Mouse (Mus musculus) lung, embryonic 14.5 days (tissue): ENCODE results near the gene Rpl3l. TPM values are rescaled to one million over a fixed set of nuclear protein-coding genes. Genes with fewer than 3 reads are reported as not detected.
"Not testable (repeated sequence)": the region's sequence is repeated elsewhere in the genome, so short reads cannot be mapped to it uniquely, and the experiment has no call there.

ENCODE experiments used
- ATAC-seq: fragments of 200-750 bp; cut with Nextera tagmentation; 2 replicates; pipeline ENCODE4 v1.8.0; 2017; ENCODE audit warnings: mild to moderate bottlenecking, moderate TSS enrichment, moderate library complexity; ENCODE audit not compliant: insufficient read depth
- DNase-seq: peaks from one replicate; pipeline ENCODE4 v3.0.0-alpha.2; 2015
- H3K27ac ChIP-seq: fragments of 300-500 bp; sonication (generic); 2 replicates; pipeline ENCODE4 v1.5.1; 2014; ENCODE audit warnings: low read depth, mild to moderate bottlenecking, moderate library complexity
- H3K27me3 ChIP-seq: fragments of 300-500 bp; sonication (generic); 2 replicates; pipeline ENCODE4 v1.6.1; 2014; ENCODE audit warnings: low read length, control low read depth; ENCODE audit not compliant: insufficient read depth
- H3K36me3 ChIP-seq: fragments of 300-500 bp; sonication (generic); 2 replicates; pipeline ENCODE4 v1.6.1; 2014; ENCODE audit warnings: control low read depth; ENCODE audit not compliant: insufficient read depth
- H3K4me1 ChIP-seq: fragments of 300-500 bp; sonication (generic); 2 replicates; pipeline ENCODE4 v1.6.1; 2014; ENCODE audit warnings: antibody characterized with exemption, control low read depth; ENCODE audit not compliant: insufficient read depth
- H3K4me2 ChIP-seq: fragments of 300-500 bp; sonication (generic); 2 replicates; pipeline ENCODE4 v1.6.1; 2014; ENCODE audit warnings: mild to moderate bottlenecking
- H3K4me3 ChIP-seq: fragments of 300-500 bp; sonication (generic); 2 replicates; pipeline ENCODE4 v1.5.1; 2014; ENCODE audit warnings: low read depth, low read length
- H3K9ac ChIP-seq: fragments of 300-500 bp; sonication (generic); 2 replicates; pipeline ENCODE4 v1.6.1; 2014
- H3K9me3 ChIP-seq: fragments of 300-500 bp; sonication (generic); 2 replicates; pipeline ENCODE4 v1.6.1; 2016; ENCODE audit warnings: low read depth, low read length, control low read depth
- CTCF ChIP-seq: IDR thresholded peaks from 2 replicates; pipeline ENCODE4 v1.5.1; 2016; ENCODE audit warnings: antibody characterized with exemption, low read depth
- WGBS: fragments of 180-500 bp; shearing (Covaris S2); extraction: QIAGEN DNeasy Blood & Tissue Kit; methylation state at CpG from one replicate; pipeline ENCODE4 v1.1.7; 2014; 5-methylcytosine and 5-hydroxymethylcytosine counted together
- polyA plus RNA-seq: library from polyadenylated mRNA; unstranded; fragments of >200 nt; fragmentation: Nextera tagmentation; extraction: Ambion mirVana; gene quantifications from 2 replicates; pipeline ENCODE4 v1.2.1, GENCODE M21; 2014

Gene Rpl3l
- polyA plus RNA-seq, 1 experiment from 2014 or later, result not detected

GRCm38 (mm10) chr17:24718938-24719337, 8.7 kb upstream of the Rpl3l start:
- H3K4me1 ChIP-seq, DNase-seq, H3K9me3 ChIP-seq, ATAC-seq, H3K27me3 ChIP-seq, H3K27ac ChIP-seq: not testable (repeated sequence)
- Histone ChIP-seq H3K4me2 (peak overlapping the region; percentile 66), H3K9ac (peak overlapping the region; percentile 95), H3K36me3 (peaks cover 47% of the 10 kb centered on the region), H3K4me3 (peak overlapping the region; percentile 90)
- peak; percentile 30; the same call in 1 of the 2 replicates for TF ChIP-seq CTCF
- WGBS, result 58% methylated on average over 5 of the region's 5 CpGs

- WGBS, result 0% methylated on average over 61 of the region's 61 CpGs
- H3K36me3 ChIP-seq, result peaks cover 47% of the 10 kb centered on the region
- ATAC-seq, result peak; percentile 97
These were observed 8.0 kb upstream of the Rpl3l start for GRCm38 (mm10) chr17:24719494-24720222.

GRCm38 (mm10) chr17:24720616-24721015, 7.0 kb upstream of the Rpl3l start:
- Histone ChIP-seq H3K27ac (peak overlapping the region; percentile 50; the same call in 1 of the 2 replicates), H3K4me2 (peak overlapping the region; percentile 86), H3K4me3 (peak overlapping the region; percentile 90), H3K9ac (peak overlapping the region; percentile 87), H3K36me3 (peaks cover 43% of the 10 kb centered on the region)
- WGBS, result under 1% methylated on average over 10 of the region's 11 CpGs
- not testable (repeated sequence) for H3K4me1 ChIP-seq, H3K27me3 ChIP-seq, H3K9me3 ChIP-seq, ATAC-seq
- peak; percentile 15 for DNase-seq

More at GRCm38 (mm10) chr17:24719494-24720222, 8.0 kb upstream of the Rpl3l start:
- Histone ChIP-seq H3K4me2 (peak overlapping the region; percentile 86), H3K27ac (peak overlapping the region; percentile 91), H3K4me3 (peak overlapping the region; percentile 90), H3K27me3 (no peaks in the 10 kb centered on the region), H3K4me1 (0 out of 2 replicates have a peak, but pooled peaks cover 9% of the 10 kb centered on the region), H3K9me3 (no peaks in the 10 kb centered on the region), H3K9ac (peak overlapping the region; percentile 95)
- DNase-seq, result peak; percentile 99
- no peak for TF ChIP-seq CTCF

- not testable (repeated sequence) for H3K4me1 ChIP-seq, ATAC-seq, H3K27me3 ChIP-seq, H3K9me3 ChIP-seq, DNase-seq, H3K27ac ChIP-seq
- H3K4me3 ChIP-seq, result peak overlapping the region; percentile 90
- H3K9ac ChIP-seq, result peak overlapping the region; percentile 87
- peak overlapping the region; percentile 86 for H3K4me2 ChIP-seq
- peaks cover 34% of the 10 kb centered on the region for H3K36me3 ChIP-seq
- WGBS, result 39% methylated on average over 7 of the region's 7 CpGs
These were observed 6.2 kb upstream of the Rpl3l start for GRCm38 (mm10) chr17:24721383-24721955.

GRCm38 (mm10) chr17:24722220-24722924, 5.2 kb upstream of the Rpl3l start:
- ATAC-seq (no peak), DNase-seq (peak; percentile 17)
- 30% methylated on average over 13 of the region's 13 CpGs for WGBS
- Histone ChIP-seq H3K4me3 (peak overlapping the region; percentile 90), H3K27ac (no peak overlapping the region), H3K27me3 (no peaks in the 10 kb centered on the region), H3K4me1 (0 out of 2 replicates have a peak, but pooled peaks cover 9% of the 10 kb centered on the region), H3K36me3 (peaks cover 29% of the 10 kb centered on the region), H3K9me3 (no peaks in the 10 kb centered on the region), H3K9ac (peak overlapping the region; percentile 19; the same call in 1 of the 2 replicates), H3K4me2 (peak overlapping the region; percentile 86)
- no peak for TF ChIP-seq CTCF

GRCm38 (mm10) chr17:24723122-24723880, 4.3 kb upstream of the Rpl3l start:
- Histone ChIP-seq H3K27me3 (no peaks in the 10 kb centered on the region), H3K27ac (peak overlapping the region; percentile 71; the same call in 1 of the 2 replicates), H3K9me3 (no peaks in the 10 kb centered on the region), H3K4me1 (0 out of 2 replicates have a peak, but pooled peaks cover 9% of the 10 kb centered on the region), H3K4me2 (peak overlapping the region; percentile 86), H3K9ac (peak overlapping the region; percentile 83), H3K36me3 (peaks cover 28% of the 10 kb centered on the region), H3K4me3 (peak overlapping the region; percentile 90)
- under 1% methylated on average over 12 of the region's 12 CpGs for WGBS
- ATAC-seq, result no peak
- no peak for TF ChIP-seq CTCF
- DNase-seq, result no peak
